Comparison of ENCODE assay signal across 16 mouse cellular contexts in genomic region chr10:66850972-66851478, GRCm38 (mm10).
"Had no signal": no experiment of that assay in that cellular context is flagged by ENCODE, and none has a peak within 500 bp of the region (broad histone marks: within the 10 kb centered on the region; RNA-seq: fewer than 3 reads in every experiment).

No protein-coding gene starts in this region.

- H3K4me1 ChIP-seq: limb, embryonic 12.5 days; liver, embryonic 15.5 days; midbrain, embryonic 10.5 days; stomach, embryonic 15.5 days had no signal

- H3K36me3 ChIP-seq: limb, embryonic 12.5 days; liver, embryonic 15.5 days; midbrain, embryonic 10.5 days; stomach, embryonic 15.5 days had no signal

- ATAC-seq: lung, postnatal 0 days had no signal

- DNase-seq: kidney, postnatal 36 days; layer of hippocampus, adult 9-11 months; layer of hippocampus, postnatal 36 days; lung, adult 2 months; lung, postnatal 36 days; midbrain, embryonic 14.5 days; right cerebral cortex, postnatal 14 days; thymus, adult 2 months; thymus, postnatal 36 days had no signal

- H3K4me2 ChIP-seq: limb, embryonic 12.5 days; liver, embryonic 11.5 days; liver, embryonic 15.5 days; stomach, embryonic 15.5 days had no signal

- H3K27me3 ChIP-seq: liver, embryonic 15.5 days; stomach, embryonic 15.5 days had no signal

- H3K4me3 ChIP-seq: limb, embryonic 12.5 days; liver, embryonic 15.5 days; midbrain, embryonic 10.5 days; stomach, embryonic 15.5 days had no signal

- H3K9ac ChIP-seq: limb, embryonic 12.5 days; liver, embryonic 15.5 days; stomach, embryonic 15.5 days had no signal

- H3K9me3 ChIP-seq: limb, embryonic 12.5 days; liver, embryonic 15.5 days; midbrain, embryonic 10.5 days; stomach, embryonic 15.5 days had no signal

- H3K27ac ChIP-seq: kidney, postnatal 0 days; limb, embryonic 12.5 days; liver, embryonic 15.5 days; midbrain, embryonic 10.5 days; stomach, embryonic 15.5 days had no signal
